Mouse (Mus musculus) embryonic stem cell, embryonic (primary cell): ENCODE data around the gene Aph1b.
"Not testable (repeated sequence)": the region's sequence is repeated elsewhere in the genome, so short reads cannot be mapped to it uniquely, and the experiment has no call there.

Experiments used
- CTCF ChIA-PET, 4 experiments: fragments of 300-600 bp in 2 of 4; fragments of 350-600 bp in 2 of 4; sonication (Branson Sonifier 250); formaldehyde crosslinking; loops; one replicate each; lab custom pipeline; 2022; ENCODE audit warnings: inconsistent platforms in 2 of 4; lab: Charles Lee
- POLR2A ChIA-PET, 4 experiments: fragments of 300-600 bp in 2 of 4; fragments of 350-600 bp in 2 of 4; sonication (Branson Sonifier 250); formaldehyde crosslinking; loops; one replicate each; lab custom pipeline; 2022; ENCODE audit warnings: antibody characterized with exemption in 4 of 4, inconsistent platforms in 1 of 4; lab: Charles Lee

Aph1b gene

DNA sequence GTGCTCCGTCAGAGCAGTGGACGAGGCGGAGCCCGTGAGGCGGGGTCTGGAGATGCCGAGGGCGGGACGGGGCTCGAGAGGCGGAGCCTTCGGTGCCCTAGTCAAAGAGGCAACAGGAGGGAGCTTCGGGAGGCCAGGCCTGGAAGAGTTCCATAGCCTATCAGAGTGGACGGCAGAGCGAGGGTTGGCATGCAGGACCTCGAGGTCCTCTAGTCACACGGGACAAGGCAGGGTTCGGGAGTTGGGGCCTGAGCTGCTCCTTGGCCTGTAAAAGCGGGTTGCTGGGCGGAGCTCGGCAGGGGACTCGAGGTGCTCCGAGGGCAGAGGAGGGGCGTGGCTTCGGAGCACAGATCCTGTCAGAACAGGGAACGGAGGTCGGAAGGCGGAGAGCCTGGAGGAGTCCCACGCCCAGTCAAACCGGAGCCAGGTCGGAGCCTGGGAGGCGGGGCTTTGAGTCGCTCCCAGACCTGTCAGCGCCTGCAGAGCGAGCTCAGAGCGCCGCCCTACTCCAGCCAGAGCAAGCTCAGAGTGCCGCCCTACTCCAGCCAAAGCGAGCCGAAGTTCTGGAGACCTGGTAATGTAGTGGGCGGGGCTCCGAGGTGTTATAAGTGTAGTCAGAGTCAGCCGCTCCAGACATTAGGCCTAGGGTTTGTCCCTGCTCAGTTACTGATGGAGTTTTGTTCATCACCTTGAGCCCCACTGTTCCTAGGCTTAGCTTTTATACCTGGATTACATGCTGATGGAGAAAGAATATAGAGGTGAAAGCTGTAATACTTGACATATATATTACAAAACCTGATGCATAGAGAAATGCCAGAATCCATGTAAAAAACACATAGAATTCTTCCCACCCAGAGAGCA lies at the start of gene Aph1b:
Gene Aph1b, minus strand, starts transcription at position 27 of the 861 bp plus-strand sequence.
- ChIA-PET POLR2A (interaction anchor here (0.5 to 2.3 kb wide), 42 partner anchors 11 to 1534 kb away, joined by 3 to 30 read pairs (median 4); partner anchors contain the start of genes Aph1c (in 3 of the 4), Rps27l (in 2 of the 4), C2cd4b (in 1 of the 4) and Fbxl22 (in 1 of the 4)), CTCF (interaction anchor here in 3 of 4 experiments (0.6 to 1.7 kb wide), 18 partner anchors 8 to 638 kb away, joined by 3 to 12 read pairs (median 4); partner anchors contain the start of genes Fbxl22 (in 2 of the 3) and Dapk2 (in 1 of the 3))

DNA sequence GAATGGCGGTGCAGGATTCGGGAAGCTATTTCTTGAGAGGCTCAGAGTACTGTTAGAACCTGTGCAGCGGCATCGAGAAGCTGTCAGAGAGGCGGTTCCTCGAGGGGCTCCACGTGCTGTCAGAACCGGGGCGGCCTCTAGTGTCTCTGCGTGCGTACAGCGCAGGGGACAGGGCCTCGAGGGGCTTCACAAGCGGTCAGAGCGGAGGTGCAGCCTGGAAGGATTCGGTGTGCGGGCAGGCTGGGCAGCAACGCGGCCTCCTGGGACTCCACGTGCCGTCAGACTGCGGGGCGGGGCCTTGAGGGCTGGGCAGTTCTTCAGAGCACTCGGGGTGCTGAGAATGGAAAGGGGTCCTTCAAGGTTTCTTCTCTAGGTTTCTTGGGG lies 39.8 kb upstream of the Aph1b start:
- CTCF ChIA-PET: interaction anchor here in 3 of 4 experiments (0.6 to 1.6 kb wide), 14 partner anchors 9 to 1236 kb away, joined by 3 to 7 read pairs (median 4); partner anchors contain the start of genes Aph1b (in 1 of the 3) and Dapk2 (in 1 of the 3)
- POLR2A ChIA-PET: interaction anchor here in 3 of 4 experiments (0.8 to 3.3 kb wide), 25 partner anchors 9 to 1236 kb away, joined by 3 to 19 read pairs (median 4); partner anchors contain the start of genes Aph1b (in 3 of the 3), Ciao2a (in 1 of the 3), Fbxl22 (in 1 of the 3) and Lactb (in 1 of the 3)

DNA sequence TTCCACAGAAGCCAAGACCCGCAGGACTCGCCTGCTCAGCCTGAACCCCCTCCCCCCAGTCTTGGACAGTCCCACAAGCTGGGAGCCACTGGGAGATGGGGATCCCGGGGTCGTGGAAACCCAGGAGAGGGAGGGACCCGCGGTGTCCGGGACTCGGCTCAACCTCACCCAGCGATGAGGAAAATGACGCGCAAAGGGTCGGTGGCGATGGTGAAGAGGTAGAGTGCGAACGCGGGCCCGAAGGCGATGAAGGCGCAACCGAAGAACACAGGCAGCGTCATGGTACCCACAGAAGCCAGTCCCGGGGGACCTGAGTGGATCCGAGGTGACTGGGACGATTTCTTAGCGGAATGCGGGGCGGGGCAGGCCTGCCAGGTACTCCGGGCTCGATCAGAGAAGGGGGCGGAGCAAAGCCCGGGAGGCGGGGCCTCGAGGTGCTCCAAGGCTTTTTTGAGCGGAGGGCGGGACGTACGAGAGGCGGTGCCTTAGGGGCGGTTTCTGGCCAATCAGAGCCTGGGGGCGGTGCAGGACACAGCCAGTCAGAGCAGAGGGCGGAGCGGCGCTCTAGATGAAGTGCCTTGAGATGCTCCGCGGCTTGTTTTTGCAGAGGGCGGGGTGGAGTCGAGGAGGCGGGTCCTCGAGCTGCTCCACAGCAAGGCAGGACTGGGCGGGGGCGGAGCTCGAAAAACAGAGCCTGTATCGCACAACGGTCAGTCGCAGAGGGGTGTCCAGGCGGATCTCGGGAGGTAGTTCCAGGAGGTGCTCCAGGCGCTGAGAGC lies 39.2 kb upstream of the Aph1b start, which contains the start of gene Aph1c:
Gene Aph1c, minus strand, starts transcription at position 409 of the 779 bp plus-strand sequence.
- CTCF ChIA-PET: interaction anchor here in 3 of 4 experiments (0.6 to 1.6 kb wide), 14 partner anchors 9 to 1236 kb away, joined by 3 to 7 read pairs (median 4); partner anchors contain the start of genes Aph1b (in 1 of the 3) and Dapk2 (in 1 of the 3)
- POLR2A ChIA-PET: interaction anchor here in 3 of 4 experiments (0.5 to 3.3 kb wide), 27 partner anchors 10 to 1236 kb away, joined by 3 to 19 read pairs (median 4); partner anchors contain the start of genes Aph1b (in 3 of the 3), Ciao2a (in 1 of the 3), Fbxl22 (in 1 of the 3) and Lactb (in 1 of the 3)

DNA sequence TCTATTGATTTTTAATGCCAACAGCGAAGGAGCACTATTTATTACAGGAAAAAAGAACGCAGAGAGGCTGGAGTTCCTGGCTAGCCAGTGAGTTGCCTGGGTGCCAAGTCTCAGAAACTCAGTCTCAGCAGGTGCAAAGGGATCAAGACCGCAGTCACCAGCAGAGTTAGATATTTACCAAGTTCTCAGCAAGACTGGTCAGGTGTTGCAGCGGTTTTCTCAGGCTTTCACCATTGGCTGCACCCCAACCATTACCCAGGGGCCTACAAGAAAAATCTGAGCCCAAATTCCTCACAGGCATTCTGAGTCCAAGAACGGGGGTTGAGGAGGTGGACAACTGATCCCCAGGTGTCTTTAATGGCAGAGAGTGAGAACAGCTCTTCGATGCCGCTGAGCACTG lies 38.6 kb upstream of the Aph1b start:
- ChIA-PET POLR2A (interaction anchor here in 2 of 4 experiments (0.6 to 3.3 kb wide), 4 partner anchors 8 to 321 kb away, joined by 3 to 19 read pairs (median 11); partner anchors contain the start of genes Aph1b (in 2 of the 2) and Fbxl22 (in 1 of the 2)), CTCF (interaction anchor here in 1 of 4 experiments (1.4 kb wide), 1 partner anchor 676 kb away, joined by 4 read pairs; the partner anchor contains the start of gene Dapk2)

DNA sequence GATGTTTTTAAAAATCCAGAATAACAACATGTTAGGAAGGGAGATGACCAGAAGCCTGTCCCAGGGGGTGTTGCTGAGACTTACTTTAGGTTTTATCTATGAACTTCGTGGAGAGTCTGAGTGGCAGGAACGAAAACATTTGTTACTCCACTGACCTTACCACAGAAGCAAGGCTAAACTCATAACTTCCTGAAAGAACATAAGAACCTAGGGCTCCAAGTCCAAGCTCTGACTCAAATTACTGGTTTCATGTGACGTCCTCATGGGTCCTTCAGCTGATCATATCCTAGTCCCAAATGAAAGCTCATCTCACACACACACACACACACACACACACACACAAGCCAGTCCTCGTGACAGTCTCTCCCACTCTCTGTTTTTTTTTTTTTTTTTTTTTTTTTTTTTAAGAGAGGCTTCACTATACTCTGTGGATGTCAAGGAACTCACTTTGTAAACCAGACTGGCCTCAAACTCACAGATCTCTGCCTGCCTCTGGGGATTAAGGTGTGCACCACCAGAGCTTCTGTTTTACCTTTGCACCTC lies 37.1 kb upstream of the Aph1b start:
- CTCF ChIA-PET: no interaction called here
- POLR2A ChIA-PET: interaction anchor here in 1 of 4 experiments (0.6 to 0.7 kb wide), 2 partner anchors 37 to 52 kb away, joined by 3 to 5 read pairs; partner anchors contain the start of gene Aph1b

DNA sequence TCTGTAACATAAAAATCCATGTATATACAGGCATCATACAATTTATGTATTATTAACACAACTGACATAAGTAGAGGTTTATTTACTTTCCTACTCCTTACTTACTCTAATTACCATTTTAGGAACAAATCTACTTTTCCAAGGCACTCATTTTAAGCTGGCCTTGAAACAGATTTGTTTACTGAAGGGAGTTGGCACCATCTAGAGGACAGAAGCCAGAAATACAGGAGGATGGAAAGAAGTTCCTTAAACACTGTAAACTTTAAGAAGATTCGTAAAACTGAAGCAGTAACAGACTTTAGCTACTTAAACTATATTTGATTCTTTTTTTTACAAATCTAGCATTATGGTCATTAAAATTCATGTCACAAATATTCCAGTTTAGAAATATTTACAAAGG lies 30.7 kb upstream of the Aph1b start:
- ChIA-PET CTCF (interaction anchor here in 3 of 4 experiments (0.5 to 1.5 kb wide), 27 partner anchors 9 to 690 kb away, joined by 3 to 15 read pairs (median 3); partner anchors contain the start of genes Aph1b (in 1 of the 3), Dapk2 (in 1 of the 3) and Fbxl22 (in 1 of the 3)), POLR2A (interaction anchor here in 3 of 4 experiments (0.6 to 1.3 kb wide), 7 partner anchors 8 to 735 kb away, joined by 3 to 5 read pairs (median 3); partner anchors contain the start of gene Aph1b (in 1 of the 3))

DNA sequence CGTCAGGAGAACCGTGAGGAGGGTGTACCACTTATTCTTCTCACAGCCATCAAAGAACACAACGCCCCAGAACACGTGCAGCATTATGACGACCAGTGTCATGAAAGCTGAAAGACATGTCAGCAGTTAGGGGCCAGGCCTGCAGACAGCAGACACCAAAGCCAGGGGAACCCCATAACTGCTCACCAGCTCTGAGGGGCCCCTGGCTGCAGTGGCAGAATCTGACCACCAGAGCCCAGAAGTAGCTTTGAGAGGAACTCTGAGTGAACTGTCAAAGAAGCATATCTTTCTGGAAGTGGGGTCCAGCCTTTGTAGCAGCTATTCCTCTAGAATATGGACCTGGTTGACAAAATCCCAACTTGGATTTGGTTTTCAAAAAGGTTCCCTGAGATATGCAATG lies 27.0 kb upstream of the Aph1b start:
- CTCF ChIA-PET: interaction anchor here in 3 of 4 experiments (0.7 to 1.1 kb wide), 4 partner anchors 13 to 176 kb away, joined by 3 to 19 read pairs (median 5); no protein-coding TSS in a partner anchor
- POLR2A ChIA-PET: interaction anchor here in 1 of 4 experiments (0.6 kb wide), 1 partner anchor 38 kb away, joined by 3 read pairs; no protein-coding TSS in a partner anchor

DNA sequence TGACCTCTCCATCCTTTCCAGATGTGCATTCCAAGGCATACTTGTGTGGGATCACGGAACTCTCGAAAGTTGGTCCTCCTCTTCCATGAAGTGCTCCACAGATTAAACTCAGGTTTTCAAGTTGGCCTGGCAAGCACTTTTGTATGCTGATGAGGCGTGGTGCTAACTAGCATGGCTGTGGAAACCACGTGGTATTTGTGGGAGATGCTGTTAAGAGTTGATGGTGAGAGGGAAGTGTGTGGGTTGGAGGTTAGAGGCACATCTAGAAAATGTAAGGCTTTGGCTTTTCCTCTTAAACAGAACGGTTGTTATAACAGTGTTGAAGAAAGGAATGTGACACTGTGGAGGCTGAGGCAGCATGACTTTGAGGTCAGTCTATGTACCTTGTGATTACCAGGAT lies 25.7 kb upstream of the Aph1b start:
- ChIA-PET CTCF (no interaction called here), POLR2A (no interaction called here)

DNA sequence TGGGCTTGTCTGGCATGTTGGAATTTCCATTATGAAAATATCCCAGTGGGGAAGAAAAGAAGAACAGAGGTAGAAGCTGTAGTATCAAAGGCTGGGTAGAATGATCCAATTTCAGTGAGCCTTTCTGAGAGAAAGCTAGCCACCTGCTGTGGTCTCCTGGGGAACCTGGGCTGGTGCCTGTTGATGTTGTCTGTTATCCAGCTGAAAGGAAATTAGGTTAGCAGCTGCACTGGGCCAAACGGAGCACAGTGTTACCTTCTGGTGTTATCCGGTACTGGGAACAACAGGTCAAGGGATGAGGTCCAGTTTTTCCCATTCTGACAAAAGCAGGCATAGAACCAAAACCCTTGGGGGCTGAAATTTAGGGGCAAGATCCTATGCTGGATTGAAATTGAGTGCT lies 18.1 kb upstream of the Aph1b start:
- CTCF ChIA-PET: interaction anchor here in 1 of 4 experiments (0.7 kb wide), 1 partner anchor 529 kb away, joined by 3 read pairs; no protein-coding TSS in a partner anchor
- POLR2A ChIA-PET: interaction anchor here in 1 of 4 experiments (0.6 kb wide), 1 partner anchor 214 kb away, joined by 5 read pairs; no protein-coding TSS in a partner anchor

DNA sequence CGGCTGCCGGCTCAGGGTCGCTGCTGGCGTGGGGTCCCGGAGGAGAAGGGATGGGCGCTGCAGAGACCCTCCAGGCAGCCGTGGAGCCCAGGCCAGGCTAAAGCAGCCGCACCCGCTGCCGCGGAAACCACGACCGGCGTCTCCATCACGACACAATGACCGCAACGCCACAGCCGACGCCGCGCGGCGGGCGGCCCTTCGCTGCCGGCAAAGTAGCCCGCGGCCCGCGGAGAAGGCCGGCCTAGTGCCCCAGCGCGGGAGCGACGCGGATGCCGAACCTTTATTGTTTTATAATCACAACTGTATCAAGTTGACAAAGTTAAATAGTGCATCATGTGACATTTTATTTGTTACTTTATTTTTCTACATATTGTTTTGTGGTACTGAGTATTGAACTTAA lies 10.7 kb upstream of the Aph1b start:
- CTCF ChIA-PET: not testable (repeated sequence)
- POLR2A ChIA-PET: interaction anchor here in 1 of 4 experiments (0.6 to 1.2 kb wide), 2 partner anchors 121 to 214 kb away, joined by 3 to 5 read pairs; no protein-coding TSS in a partner anchor

DNA sequence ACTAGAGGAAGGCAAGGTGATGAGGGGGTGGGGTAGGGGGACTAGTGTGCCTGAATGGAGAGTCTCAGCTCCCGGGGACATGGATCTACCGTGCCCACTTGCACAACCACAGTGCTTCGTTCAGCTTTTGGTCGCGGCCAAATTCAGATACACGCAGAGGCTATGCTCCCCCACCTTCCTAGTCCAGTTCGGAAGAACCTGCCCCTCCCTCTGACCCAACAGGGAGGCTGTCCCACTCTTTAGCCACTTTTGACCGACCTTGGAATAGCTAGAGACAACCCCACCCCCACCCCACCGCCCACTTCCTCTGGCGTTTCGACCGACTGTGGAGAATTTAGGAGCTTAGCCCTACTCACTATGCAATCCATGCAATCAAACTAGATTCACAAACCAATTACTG lies 6.7 kb upstream of the Aph1b start:
- CTCF ChIA-PET: interaction anchor here (0.6 to 1.8 kb wide), 12 partner anchors 14 to 514 kb away, joined by 3 to 7 read pairs (median 4); no protein-coding TSS in a partner anchor

DNA sequence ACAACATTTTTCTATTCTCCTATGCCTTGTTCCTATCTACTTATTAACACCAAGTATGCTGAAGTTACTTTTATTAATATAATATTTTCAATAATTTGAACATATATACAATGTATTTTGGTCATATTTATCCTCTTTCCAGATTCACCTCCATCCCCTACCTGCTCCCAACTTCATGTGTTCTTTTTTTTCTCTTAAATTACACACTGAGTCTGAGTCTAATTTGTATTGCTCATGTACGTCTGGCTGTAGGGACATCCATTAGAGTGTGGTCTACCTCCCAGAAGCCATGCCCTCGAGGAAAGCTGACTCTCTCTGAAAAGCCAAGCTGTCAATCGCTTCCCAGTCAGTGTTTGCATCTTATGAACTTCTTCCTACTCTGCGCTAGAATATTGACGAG lies 1.4 kb upstream of the Aph1b start, which contains the start of gene Gm10647:
Gene Gm10647, plus strand, starts transcription at position 301 of the 400 bp plus-strand sequence.
- ChIA-PET CTCF (interaction anchor here in 1 of 4 experiments (0.6 kb wide), 1 partner anchor 1641 kb away, joined by 4 read pairs; no protein-coding TSS in a partner anchor), POLR2A (interaction anchor here in 1 of 4 experiments (2.1 kb wide), 1 partner anchor 149 kb away, joined by 13 read pairs; the partner anchor contains the start of gene Rps27l)

More for the DNA sequence above, 6.7 kb upstream of the Aph1b start:
- POLR2A ChIA-PET: interaction anchor here in 3 of 4 experiments (0.6 to 1.9 kb wide), 10 partner anchors 9 to 691 kb away, joined by 3 to 5 read pairs (median 4); partner anchors contain the start of gene Fbxl22 (in 1 of the 3)

DNA sequence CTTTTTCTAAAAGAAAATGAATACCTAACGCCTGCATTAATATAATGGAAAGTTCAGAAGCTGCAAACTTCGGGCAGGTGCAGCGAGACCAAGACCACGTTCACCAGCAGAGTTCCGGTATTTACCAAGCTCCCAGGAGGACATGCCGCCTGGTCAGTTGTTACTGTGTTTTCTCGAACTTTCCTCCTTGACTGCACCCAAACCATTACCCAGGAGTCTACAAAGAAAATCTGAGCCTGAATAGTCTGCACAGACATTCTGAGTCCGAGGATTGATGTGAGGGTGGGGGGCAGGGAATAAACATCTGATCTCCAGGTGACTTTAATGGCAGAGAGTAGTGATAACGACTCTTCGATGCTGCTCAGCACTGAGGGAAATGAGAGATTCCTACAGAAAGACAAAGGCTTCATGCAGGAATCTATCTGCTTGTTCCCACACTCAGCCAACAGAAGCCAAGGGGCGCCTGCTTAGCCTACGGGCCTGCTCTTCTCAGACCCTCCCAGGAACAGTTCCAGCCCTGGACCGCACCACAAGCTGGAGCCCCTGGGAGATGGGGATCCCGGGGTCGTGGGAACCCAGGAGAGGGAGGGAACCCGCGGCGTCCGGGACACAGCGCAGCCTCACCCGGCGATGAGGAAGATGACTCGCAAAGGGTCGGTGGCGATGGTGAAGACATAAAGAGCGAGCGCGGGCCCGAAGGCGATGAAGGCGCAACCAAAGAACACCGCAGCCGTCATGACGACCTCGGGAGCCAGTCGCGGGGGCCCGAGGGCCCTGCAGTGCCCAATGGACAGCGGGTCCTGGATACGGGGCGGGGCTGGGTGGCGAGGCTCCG lies 444 bp downstream of the Aph1b start:
- POLR2A ChIA-PET: interaction anchor here in 3 of 4 experiments (0.5 to 2.3 kb wide), 29 partner anchors 10 to 965 kb away, joined by 3 to 30 read pairs (median 4); partner anchors contain the start of genes Aph1c (in 3 of the 3), Rps27l (in 2 of the 3), C2cd4b (in 1 of the 3) and Fbxl22 (in 1 of the 3)
- CTCF ChIA-PET: interaction anchor here in 3 of 4 experiments (0.6 to 1.7 kb wide), 12 partner anchors 27 to 511 kb away, joined by 3 to 12 read pairs (median 4); partner anchors contain the start of gene Fbxl22 (in 1 of the 3)

DNA sequence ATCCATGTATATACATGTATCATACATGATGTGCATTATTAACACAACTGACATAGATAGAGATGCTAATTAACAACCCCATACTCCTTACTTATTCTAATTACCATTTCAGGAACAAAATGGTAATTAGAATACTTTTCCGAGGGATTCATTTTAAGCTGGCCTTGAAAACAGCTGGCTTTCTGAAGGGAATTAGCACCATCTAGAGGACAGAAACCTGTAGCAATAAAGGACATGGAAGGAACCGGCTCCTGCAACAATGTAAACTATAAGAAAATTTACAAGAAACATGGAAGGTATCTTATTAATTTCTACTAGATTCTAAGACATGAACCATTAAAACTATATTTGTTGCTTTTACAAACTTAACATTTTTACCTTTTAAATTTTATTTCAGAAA lies 7.5 kb downstream of the Aph1b start:
- ChIA-PET POLR2A (interaction anchor here in 1 of 4 experiments (0.6 kb wide), 1 partner anchor 77 kb away, joined by 3 read pairs; no protein-coding TSS in a partner anchor), CTCF (interaction anchor here (0.6 to 1.3 kb wide), 15 partner anchors 8 to 274 kb away, joined by 3 to 15 read pairs (median 3); partner anchors contain the start of genes Fbxl22 (in 2 of the 4) and Aph1b (in 1 of the 4))

DNA sequence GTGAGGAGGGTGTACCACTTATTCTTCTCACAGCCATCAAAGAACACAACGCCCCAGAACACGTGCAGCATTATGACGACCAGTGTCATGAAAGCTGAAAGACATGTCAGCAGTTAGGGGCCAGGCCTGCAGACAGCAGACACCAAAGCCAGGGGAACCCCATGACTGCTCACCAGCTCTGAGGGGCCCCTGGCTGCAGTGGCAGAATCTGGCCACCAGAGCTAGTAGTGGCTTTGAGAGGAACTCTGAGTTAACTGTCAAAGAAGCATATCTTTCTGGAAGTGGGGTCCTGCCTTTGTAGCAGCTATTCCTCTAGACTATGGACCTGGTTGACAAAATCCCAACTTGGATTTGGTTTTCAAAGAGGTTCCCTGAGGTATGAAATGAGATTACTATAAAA lies 10.7 kb downstream of the Aph1b start:
- POLR2A ChIA-PET: interaction anchor here in 2 of 4 experiments (0.7 to 1.6 kb wide), 3 partner anchors 11 to 926 kb away, joined by 3 to 5 read pairs (median 3); partner anchors contain the start of gene Aph1b (in 1 of the 2)
- CTCF ChIA-PET: interaction anchor here in 3 of 4 experiments (0.6 to 1.6 kb wide), 8 partner anchors 11 to 219 kb away, joined by 3 to 19 read pairs (median 4); no protein-coding TSS in a partner anchor
